Mouse (Mus musculus): ENCODE results near the gene Pakap. TPM values are rescaled to one million over a fixed set of nuclear protein-coding genes. Genes with fewer than 3 reads are reported as not detected.

The Pakap gene
- polyA plus RNA-seq, 1 experiment from 2014 or later: 12.6 TPM

GRCm38 (mm10) chr4:57780833-57781641 is 213.1 kb downstream of the Pakap start:
- Histone ChIP-seq H3K9ac (no peak overlapping the region), H3K4me3 (replicated peaks; ENCODE audit: low read length) (no peak overlapping the region), H3K27me3 (ENCODE audit: control insufficient read depth, insufficient read depth, low read length) (no peaks in the 10 kb centered on the region), H3K9me3 (ENCODE audit: control insufficient read depth, low read length) (no peaks in the 10 kb centered on the region), H3K36me3 (replicated peaks; ENCODE audit: control insufficient read depth, insufficient read depth) (no peaks in the 10 kb centered on the region), H3K27ac (no peak overlapping the region), H3K4me1 (replicated peaks; ENCODE audit: control insufficient read depth, insufficient read depth, low read length) (peaks cover 25% of the 10 kb centered on the region), H3K4me2 (replicated peaks) (peak overlapping the region; percentile 36)
- peak; percentile 62 for DNase-seq (ENCODE audit: low spot score)
- peak; percentile 35; the same call in 1 of the 2 replicates for ATAC-seq (ENCODE audit: low FRiP score)
- 4% methylated on average over 20 of the region's 20 CpGs for WGBS

GRCm38 (mm10) chr4:57781994-57782393 is 214.0 kb downstream of the Pakap start:
- 0% methylated on average over 26 of the region's 26 CpGs for WGBS
- Histone ChIP-seq H3K36me3 (replicated peaks; ENCODE audit: control insufficient read depth, insufficient read depth) (no peaks in the 10 kb centered on the region), H3K27ac (no peak overlapping the region), H3K9ac (peak overlapping the region; percentile 54), H3K4me3 (replicated peaks; ENCODE audit: low read length) (peak overlapping the region; percentile 39), H3K27me3 (ENCODE audit: control insufficient read depth, insufficient read depth, low read length) (no peaks in the 10 kb centered on the region), H3K4me2 (replicated peaks) (peak overlapping the region; percentile 66), H3K9me3 (ENCODE audit: control insufficient read depth, low read length) (no peaks in the 10 kb centered on the region), H3K4me1 (replicated peaks; ENCODE audit: control insufficient read depth, insufficient read depth, low read length) (peaks cover 25% of the 10 kb centered on the region)
- DNase-seq (ENCODE audit: low spot score): peak; percentile 34
- peak; percentile 86 for ATAC-seq (ENCODE audit: low FRiP score)

- 2% methylated on average over 33 of the region's 33 CpGs for WGBS
- no peaks in the 10 kb centered on the region for H3K36me3 ChIP-seq (replicated peaks; ENCODE audit: control insufficient read depth, insufficient read depth)
- peak overlapping the region; percentile 39 for H3K4me3 ChIP-seq (replicated peaks; ENCODE audit: low read length)
- peak overlapping the region; percentile 66 for H3K4me2 ChIP-seq (replicated peaks)
- peaks cover 25% of the 10 kb centered on the region for H3K4me1 ChIP-seq (replicated peaks; ENCODE audit: control insufficient read depth, insufficient read depth, low read length)
- DNase-seq (ENCODE audit: low spot score) (peak; percentile 46), ATAC-seq (ENCODE audit: low FRiP score) (peak; percentile 69)
- H3K9ac ChIP-seq: peak overlapping the region; percentile 54
- H3K27ac ChIP-seq: no peak overlapping the region
- no peaks in the 10 kb centered on the region for H3K9me3 ChIP-seq (ENCODE audit: control insufficient read depth, low read length)
- H3K27me3 ChIP-seq (ENCODE audit: control insufficient read depth, insufficient read depth, low read length): no peaks in the 10 kb centered on the region
Measured at GRCm38 (mm10) chr4:57782549-57783390, 214.8 kb downstream of the Pakap start.

- Histone ChIP-seq H3K9ac (peak overlapping the region; percentile 54), H3K36me3 (replicated peaks; ENCODE audit: control insufficient read depth, insufficient read depth) (no peaks in the 10 kb centered on the region), H3K4me1 (replicated peaks; ENCODE audit: control insufficient read depth, insufficient read depth, low read length) (peaks cover 25% of the 10 kb centered on the region), H3K27me3 (ENCODE audit: control insufficient read depth, insufficient read depth, low read length) (no peaks in the 10 kb centered on the region), H3K27ac (no peak overlapping the region), H3K4me3 (replicated peaks; ENCODE audit: low read length) (peak overlapping the region; percentile 39), H3K4me2 (replicated peaks) (peak overlapping the region; percentile 66), H3K9me3 (ENCODE audit: control insufficient read depth, low read length) (no peaks in the 10 kb centered on the region)
- DNase-seq (ENCODE audit: low spot score): no peak
- no peak for ATAC-seq (ENCODE audit: low FRiP score)
- WGBS: 26% methylated on average over 9 of the region's 9 CpGs
Measured at GRCm38 (mm10) chr4:57783391-57783770, 215.4 kb downstream of the Pakap start.

GRCm38 (mm10) chr4:57783853-57784600 is 216.0 kb downstream of the Pakap start:
- WGBS: 67% methylated on average over 11 of the region's 11 CpGs
- Histone ChIP-seq H3K9ac (no peak overlapping the region), H3K27ac (no peak overlapping the region), H3K36me3 (replicated peaks; ENCODE audit: control insufficient read depth, insufficient read depth) (no peaks in the 10 kb centered on the region), H3K27me3 (ENCODE audit: control insufficient read depth, insufficient read depth, low read length) (no peaks in the 10 kb centered on the region), H3K4me2 (replicated peaks) (peak overlapping the region; percentile 66), H3K9me3 (ENCODE audit: control insufficient read depth, low read length) (no peaks in the 10 kb centered on the region), H3K4me1 (replicated peaks; ENCODE audit: control insufficient read depth, insufficient read depth, low read length) (peaks cover 25% of the 10 kb centered on the region), H3K4me3 (replicated peaks; ENCODE audit: low read length) (no peak overlapping the region)
- DNase-seq (ENCODE audit: low spot score): no peak
- no peak for ATAC-seq (ENCODE audit: low FRiP score)

GRCm38 (mm10) chr4:57788709-57789108 is 220.7 kb downstream of the Pakap start:
- no peak overlapping the region for H3K9ac ChIP-seq
- H3K4me1 ChIP-seq (replicated peaks; ENCODE audit: control insufficient read depth, insufficient read depth, low read length): peaks cover 7% of the 10 kb centered on the region
- no peaks in the 10 kb centered on the region for H3K36me3 ChIP-seq (replicated peaks; ENCODE audit: control insufficient read depth, insufficient read depth)
- no peaks in the 10 kb centered on the region for H3K27me3 ChIP-seq (ENCODE audit: control insufficient read depth, insufficient read depth, low read length)
- DNase-seq (ENCODE audit: low spot score) (no peak), ATAC-seq (ENCODE audit: low FRiP score) (no peak)
- no peak overlapping the region for H3K4me3 ChIP-seq (replicated peaks; ENCODE audit: low read length)
- WGBS: 55% methylated on average over 5 of the region's 5 CpGs
- no peaks in the 10 kb centered on the region for H3K9me3 ChIP-seq (ENCODE audit: control insufficient read depth, low read length)
- H3K27ac ChIP-seq: no peak overlapping the region
- no peak overlapping the region for H3K4me2 ChIP-seq (replicated peaks)

- H3K27ac ChIP-seq: no peak overlapping the region
- ATAC-seq (ENCODE audit: low FRiP score): no peak
Measured at GRCm38 (mm10) chr4:57789118-57789517, 221.1 kb downstream of the Pakap start.

GRCm38 (mm10) chr4:57793989-57794388 is 226.0 kb downstream of the Pakap start:
- 64% methylated on average over 8 of the region's 8 CpGs for WGBS
- H3K36me3 ChIP-seq (replicated peaks; ENCODE audit: control insufficient read depth, insufficient read depth): no peaks in the 10 kb centered on the region
- H3K4me2 ChIP-seq (replicated peaks): no peak overlapping the region
- DNase-seq (ENCODE audit: low spot score) (no peak), ATAC-seq (ENCODE audit: low FRiP score) (no peak)
- no peaks in the 10 kb centered on the region for H3K9me3 ChIP-seq (ENCODE audit: control insufficient read depth, low read length)
- H3K27ac ChIP-seq: no peak overlapping the region
- no peak overlapping the region for H3K9ac ChIP-seq
- H3K27me3 ChIP-seq (ENCODE audit: control insufficient read depth, insufficient read depth, low read length): no peaks in the 10 kb centered on the region
- no peaks in the 10 kb centered on the region for H3K4me1 ChIP-seq (replicated peaks; ENCODE audit: control insufficient read depth, insufficient read depth, low read length)
- H3K4me3 ChIP-seq (replicated peaks; ENCODE audit: low read length): no peak overlapping the region

More at GRCm38 (mm10) chr4:57789118-57789517, 221.1 kb downstream of the Pakap start:
- H3K27me3 ChIP-seq (ENCODE audit: control insufficient read depth, insufficient read depth, low read length): no peaks in the 10 kb centered on the region
- no peak overlapping the region for H3K9ac ChIP-seq
- H3K4me2 ChIP-seq (replicated peaks): no peak overlapping the region
- no peaks in the 10 kb centered on the region for H3K9me3 ChIP-seq (ENCODE audit: control insufficient read depth, low read length)
- no peaks in the 10 kb centered on the region for H3K36me3 ChIP-seq (replicated peaks; ENCODE audit: control insufficient read depth, insufficient read depth)
- no peak overlapping the region for H3K4me3 ChIP-seq (replicated peaks; ENCODE audit: low read length)
- DNase-seq (ENCODE audit: low spot score): no peak
- peaks cover 3% of the 10 kb centered on the region; the same call in 1 of the 2 replicates for H3K4me1 ChIP-seq (replicated peaks; ENCODE audit: control insufficient read depth, insufficient read depth, low read length)

- WGBS: 28% methylated on average over 3 of the region's 3 CpGs
- ATAC-seq (ENCODE audit: low FRiP score): no peak
- no peak for DNase-seq (ENCODE audit: low spot score)
- H3K4me2 ChIP-seq (replicated peaks): no peak overlapping the region
- H3K4me3 ChIP-seq (replicated peaks; ENCODE audit: low read length): no peak overlapping the region
- no peaks in the 10 kb centered on the region for H3K4me1 ChIP-seq (replicated peaks; ENCODE audit: control insufficient read depth, insufficient read depth, low read length)
- no peak overlapping the region for H3K27ac ChIP-seq
- H3K36me3 ChIP-seq (replicated peaks; ENCODE audit: control insufficient read depth, insufficient read depth): no peaks in the 10 kb centered on the region
- H3K9me3 ChIP-seq (ENCODE audit: control insufficient read depth, low read length): no peaks in the 10 kb centered on the region
- H3K9ac ChIP-seq: no peak overlapping the region
- no peaks in the 10 kb centered on the region for H3K27me3 ChIP-seq (ENCODE audit: control insufficient read depth, insufficient read depth, low read length)
Measured at GRCm38 (mm10) chr4:57794547-57794946, 226.6 kb downstream of the Pakap start.

Data from hindbrain, embryonic 14.5 days (tissue).